Mouse (Mus musculus): ENCODE data around the gene Unc5cl. TPM values are rescaled to one million over a fixed set of nuclear protein-coding genes. Genes with fewer than 3 reads are reported as not detected.

Unc5cl gene
- total and polyA plus RNA-seq, 2 experiments = 0.43 TPM; not detected in 1

DNA sequence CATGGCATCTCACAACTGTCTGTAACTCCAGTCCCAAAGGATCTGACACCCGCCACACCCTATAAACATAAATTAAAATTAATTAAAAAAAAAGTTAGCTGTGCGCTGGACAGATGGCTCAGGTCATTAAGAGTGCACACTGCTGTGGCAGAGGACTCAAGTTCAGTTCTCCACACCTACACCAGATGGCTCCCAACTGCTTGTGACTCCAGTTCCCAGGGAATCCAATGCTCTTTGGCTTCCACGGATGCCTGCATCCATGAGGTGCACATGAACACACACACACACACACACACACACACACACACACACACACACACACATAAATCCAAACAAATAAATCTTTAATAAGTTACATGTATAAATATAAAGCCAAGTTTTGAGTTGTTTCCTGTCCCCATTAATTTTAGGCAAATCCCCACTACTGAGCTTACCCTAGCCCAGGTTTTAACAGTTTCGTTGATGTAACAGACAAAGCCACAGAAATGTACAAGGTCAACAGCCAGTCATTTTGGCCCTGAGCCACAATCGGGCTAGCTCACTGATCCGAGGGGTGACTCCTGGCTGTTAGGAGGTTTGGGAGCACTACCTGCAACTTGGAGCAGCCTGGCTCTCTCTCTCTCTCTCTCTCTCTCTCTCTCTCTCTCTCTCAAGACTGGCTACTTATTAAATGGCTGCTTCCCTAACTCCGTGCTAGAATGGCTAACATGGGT, 11.8 kb upstream of the Unc5cl start:
- H3K9ac ChIP-seq (ENCODE audit: low read depth, low read length) = no peak overlapping the region
- TF ChIP-seq CTCF (IDR thresholded peaks at IDR 0.05; ENCODE audit: low read depth, low read length) (no peak), POLR2A (IDR thresholded peaks at IDR 0.05; ENCODE audit: extremely low read depth, insufficient read depth, low read length) (no peak)
- H3K27me3 ChIP-seq (ENCODE audit: control insufficient read depth, insufficient read depth, low read length) = no peaks in the 10 kb centered on the region
- H3K79me2 ChIP-seq (ENCODE audit: control insufficient read depth, insufficient read depth, low read length) = no peaks in the 10 kb centered on the region
- DNase-seq (ENCODE audit: extremely low read depth, low read depth, low spot score) = no peak
- no peak overlapping the region for H3K4me3 ChIP-seq (ENCODE audit: insufficient read depth, low read depth, low read length)
- no peak overlapping the region for H3K27ac ChIP-seq (replicated peaks; ENCODE audit: insufficient read depth, low read depth, low read length)
- 44% methylated on average over 7 of the region's 7 CpGs for whole genome bisulfite sequencing
- H3K36me3 ChIP-seq (ENCODE audit: control insufficient read depth, insufficient read depth, low read length) = no peaks in the 10 kb centered on the region
- H3K4me1 ChIP-seq (ENCODE audit: control insufficient read depth, insufficient read depth, low read length) = peaks cover 2% of the 10 kb centered on the region; the same call in 1 of the 2 replicates

DNA sequence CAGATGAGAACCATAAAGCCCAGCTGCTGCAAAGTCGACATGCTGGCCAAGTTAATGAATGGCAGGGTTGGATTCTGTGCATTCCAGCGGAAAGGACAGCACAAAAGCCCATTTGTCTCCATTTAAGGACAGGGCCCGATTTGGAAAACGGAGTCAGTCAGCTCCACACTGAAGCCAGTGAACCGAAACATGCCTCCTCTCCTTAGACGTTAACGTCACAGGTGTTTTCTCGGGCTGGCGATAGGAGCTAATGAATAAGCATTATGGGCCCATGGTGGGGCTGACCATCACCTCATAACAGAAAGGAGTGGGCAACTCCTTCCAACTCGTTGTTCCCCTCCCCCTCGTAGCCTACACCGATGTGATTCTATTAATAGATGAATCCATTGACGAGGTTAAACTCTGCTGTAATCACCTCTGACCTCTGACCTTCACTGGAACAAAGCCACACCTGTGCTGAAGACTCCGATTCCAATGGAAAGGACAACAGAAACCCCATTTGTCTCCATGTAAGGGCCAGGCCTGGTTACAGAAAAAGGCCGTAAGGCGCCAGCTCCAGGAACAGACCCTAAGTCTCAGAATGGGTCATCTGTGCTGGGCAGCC, 11.1 kb upstream of the Unc5cl start:
- peak; percentile 74 for DNase-seq (ENCODE audit: extremely low read depth, low read depth, low spot score)
- no peak for TF ChIP-seq CTCF (IDR thresholded peaks at IDR 0.05; ENCODE audit: low read depth, low read length)
- no peak for TF ChIP-seq POLR2A (IDR thresholded peaks at IDR 0.05; ENCODE audit: extremely low read depth, insufficient read depth, low read length)
- no peak overlapping the region for H3K4me3 ChIP-seq (ENCODE audit: insufficient read depth, low read depth, low read length)
- WGBS = 66% methylated on average over 16 of the region's 16 CpGs
- H3K27ac ChIP-seq (replicated peaks; ENCODE audit: insufficient read depth, low read depth, low read length) = no peak overlapping the region
- no peaks in the 10 kb centered on the region for H3K79me2 ChIP-seq (ENCODE audit: control insufficient read depth, insufficient read depth, low read length)
- no peak overlapping the region for H3K9ac ChIP-seq (ENCODE audit: low read depth, low read length)
- H3K36me3 ChIP-seq (ENCODE audit: control insufficient read depth, insufficient read depth, low read length) = no peaks in the 10 kb centered on the region
- H3K27me3 ChIP-seq (ENCODE audit: control insufficient read depth, insufficient read depth, low read length) = no peaks in the 10 kb centered on the region
- H3K4me1 ChIP-seq (ENCODE audit: control insufficient read depth, insufficient read depth, low read length) = peaks cover 2% of the 10 kb centered on the region; the same call in 1 of the 2 replicates

DNA sequence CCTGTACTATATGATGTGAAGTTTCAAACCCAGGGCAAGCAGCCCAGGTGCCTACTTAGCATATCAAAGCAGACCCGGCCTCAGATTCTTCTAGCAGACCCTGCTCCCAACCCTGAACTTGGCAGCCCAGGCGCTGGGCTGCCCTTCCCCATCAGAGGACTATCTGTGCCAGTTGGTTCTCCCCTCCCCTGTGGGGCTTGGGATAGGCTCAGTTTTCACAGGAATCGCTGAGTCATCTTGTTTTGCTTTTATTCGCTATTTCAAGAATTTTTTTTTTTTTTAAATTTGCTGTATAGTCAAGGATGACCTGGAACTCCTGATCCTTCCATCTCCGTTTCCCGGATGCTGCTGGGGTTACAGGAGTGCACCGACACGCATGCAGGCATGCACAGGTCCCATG, 7.0 kb upstream of the Unc5cl start:
- Histone ChIP-seq H3K9ac (ENCODE audit: low read depth, low read length) (no peak overlapping the region), H3K36me3 (ENCODE audit: control insufficient read depth, insufficient read depth, low read length) (no peaks in the 10 kb centered on the region), H3K4me3 (ENCODE audit: insufficient read depth, low read depth, low read length) (no peak overlapping the region), H3K27me3 (ENCODE audit: control insufficient read depth, insufficient read depth, low read length) (no peaks in the 10 kb centered on the region), H3K27ac (replicated peaks; ENCODE audit: insufficient read depth, low read depth, low read length) (no peak overlapping the region), H3K4me1 (ENCODE audit: control insufficient read depth, insufficient read depth, low read length) (peaks cover 2% of the 10 kb centered on the region; the same call in 1 of the 2 replicates), H3K79me2 (ENCODE audit: control insufficient read depth, insufficient read depth, low read length) (no peaks in the 10 kb centered on the region)
- DNase-seq (ENCODE audit: extremely low read depth, low read depth, low spot score) = no peak
- 68% methylated on average over 8 of the region's 8 CpGs for WGBS
- TF ChIP-seq POLR2A (IDR thresholded peaks at IDR 0.05; ENCODE audit: extremely low read depth, insufficient read depth, low read length) (no peak), CTCF (IDR thresholded peaks at IDR 0.05; ENCODE audit: low read depth, low read length) (no peak)

DNA sequence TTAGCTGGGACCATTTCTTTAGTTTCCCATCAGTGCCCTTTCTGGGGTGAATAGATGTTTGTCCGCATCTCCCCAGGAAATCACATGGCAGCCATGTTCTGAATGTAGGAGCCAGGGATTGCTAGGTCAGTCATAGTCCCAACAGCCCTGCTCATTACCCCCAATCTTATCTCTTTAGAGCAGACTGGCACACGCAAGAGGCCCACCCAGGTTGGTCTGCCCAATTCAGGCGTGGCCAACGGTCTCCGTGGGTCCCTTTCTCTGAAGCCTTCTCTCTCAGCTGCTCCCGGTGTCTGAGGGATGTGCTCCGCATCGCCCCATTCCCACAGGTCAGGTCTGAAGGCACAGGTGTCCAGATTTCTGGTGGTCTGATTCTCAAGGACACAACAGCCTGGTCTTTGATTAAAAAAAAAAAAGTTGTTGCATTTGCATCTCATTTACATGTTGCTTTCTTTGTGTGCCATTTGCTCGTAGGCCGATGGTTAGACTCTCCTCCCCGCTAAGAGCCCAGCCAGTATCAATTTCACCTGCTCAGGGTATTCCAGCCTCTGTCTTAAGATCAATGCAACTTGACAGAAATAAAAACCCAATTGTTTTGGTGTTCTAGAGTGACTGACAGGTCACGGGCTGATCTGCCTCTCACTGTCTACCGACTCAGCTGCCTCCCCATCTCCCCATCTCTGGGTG, 3.9 kb upstream of the Unc5cl start:
- Histone ChIP-seq H3K4me3 (ENCODE audit: insufficient read depth, low read depth, low read length) (no peak overlapping the region), H3K79me2 (ENCODE audit: control insufficient read depth, insufficient read depth, low read length) (no peaks in the 10 kb centered on the region), H3K27me3 (ENCODE audit: control insufficient read depth, insufficient read depth, low read length) (no peaks in the 10 kb centered on the region), H3K27ac (replicated peaks; ENCODE audit: insufficient read depth, low read depth, low read length) (no peak overlapping the region), H3K4me1 (ENCODE audit: control insufficient read depth, insufficient read depth, low read length) (no peaks in the 10 kb centered on the region), H3K9ac (ENCODE audit: low read depth, low read length) (no peak overlapping the region), H3K36me3 (ENCODE audit: control insufficient read depth, insufficient read depth, low read length) (no peaks in the 10 kb centered on the region)
- DNase-seq (ENCODE audit: extremely low read depth, low read depth, low spot score) = no peak
- WGBS = 86% methylated on average over 13 of the region's 13 CpGs
- TF ChIP-seq POLR2A (IDR thresholded peaks at IDR 0.05; ENCODE audit: extremely low read depth, insufficient read depth, low read length) (no peak), CTCF (IDR thresholded peaks at IDR 0.05; ENCODE audit: low read depth, low read length) (no peak)

DNA sequence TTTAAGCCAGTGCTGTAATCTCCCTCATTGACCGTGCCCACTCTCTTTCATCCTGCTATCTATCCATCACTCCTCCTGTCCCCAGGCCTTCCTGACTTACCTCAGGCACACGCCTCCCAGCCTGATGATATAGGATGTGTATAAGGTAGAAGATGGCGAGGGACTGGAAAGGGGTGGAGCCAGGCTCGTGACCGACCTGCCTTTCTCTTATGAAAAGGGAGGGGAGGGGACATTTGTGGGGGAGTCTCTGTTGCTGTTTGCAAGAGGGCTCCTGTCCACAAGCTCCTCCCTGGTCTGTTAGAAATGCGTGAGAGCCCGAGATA, 3.4 kb upstream of the Unc5cl start, which contains the start of gene Tspo2:
Gene Tspo2 (minus strand): TSS at position 170 of the 323 bp plus-strand sequence.
- H3K27ac ChIP-seq (replicated peaks; ENCODE audit: insufficient read depth, low read depth, low read length) = no peak within 1 kb of the TSS

More for the DNA sequence above, 3.4 kb upstream of the Unc5cl start, which contains the start of gene Tspo2:
- DNase-seq (ENCODE audit: extremely low read depth, low read depth, low spot score) = no peak
- no peak within 1 kb of the TSS for H3K4me3 ChIP-seq (ENCODE audit: insufficient read depth, low read depth, low read length)
- H3K79me2 ChIP-seq (ENCODE audit: control insufficient read depth, insufficient read depth, low read length) = no peaks in the 10 kb centered on the region
- WGBS = 73% methylated on average over 7 of the region's 7 CpGs
- H3K36me3 ChIP-seq (ENCODE audit: control insufficient read depth, insufficient read depth, low read length) = no peaks in the 10 kb centered on the region
- H3K4me1 ChIP-seq (ENCODE audit: control insufficient read depth, insufficient read depth, low read length) = no peaks in the 10 kb centered on the region
- TF ChIP-seq POLR2A (IDR thresholded peaks at IDR 0.05; ENCODE audit: extremely low read depth, insufficient read depth, low read length) (no peak), CTCF (IDR thresholded peaks at IDR 0.05; ENCODE audit: low read depth, low read length) (no peak)
- H3K27me3 ChIP-seq (ENCODE audit: control insufficient read depth, insufficient read depth, low read length) = no peaks in the 10 kb centered on the region
- no peak within 1 kb of the TSS for H3K9ac ChIP-seq (ENCODE audit: low read depth, low read length)

Data from liver, adult 2 months (tissue).